Mouse (Mus musculus): ENCODE data around the gene Ckap2. TPM values are rescaled to one million over a fixed set of nuclear protein-coding genes. Genes with fewer than 3 reads are reported as not detected.

Gene Ckap2
- total RNA-seq, 1 experiment from 2014 or later, result 2.8 TPM

Other genes starting within 250 kb of the Ckap2 start
- gene Defb35, start 247.5 kb downstream of the Ckap2 start, total RNA-seq (2017), result not detected in 3 replicates
- gene Defb13, start 239.1 kb downstream of the Ckap2 start, total RNA-seq (2017), result not detected in 3 replicates
- gene Fam90a1a, start 227.1 kb downstream of the Ckap2 start, total RNA-seq (2017), result not detected in 3 replicates
- gene Ccdc70, start 216.0 kb downstream of the Ckap2 start, total RNA-seq (2017), result not detected in 3 replicates
- gene Atp7b, start 125.5 kb downstream of the Ckap2 start, total RNA-seq (2017), result not detected in 3 replicates
- gene Alg11, start 125.1 kb downstream of the Ckap2 start, total RNA-seq (2017), result 11.0 to 16.5 TPM (median 11.2 TPM) in 3 replicates
- gene Nek5, start 60.8 kb downstream of the Ckap2 start, total RNA-seq (2017), result not detected in 3 replicates
- gene Nek3, start 19.4 kb downstream of the Ckap2 start, total RNA-seq (2017), result 1.2 to 4.3 TPM (median 3.9 TPM) in 3 replicates
- gene Vps36, start 7.0 kb upstream of the Ckap2 start, total RNA-seq (2017), result 40.5 to 54.9 TPM (median 49.6 TPM) in 3 replicates
- 0.43 to 1.4 TPM in 2 of 3 replicates, not detected in the other for gene Thsd1, start 41.5 kb upstream of the Ckap2 start, total RNA-seq (2017)
- gene Tpte, start 97.6 kb upstream of the Ckap2 start, total RNA-seq (2017), result not detected in 3 replicates
- gene Slc25a15, start 212.8 kb upstream of the Ckap2 start, total RNA-seq (2017), result 2.8 to 5.7 TPM (median 3.0 TPM) in 3 replicates
- gene Mrps31, start 225.5 kb upstream of the Ckap2 start, total RNA-seq (2017), result 11.2 to 22.1 TPM (median 17.3 TPM) in 3 replicates

Data from monocyte, adult 5-6 weeks (primary cell).